Mouse (Mus musculus): ENCODE measurements around the gene Vat1. TPM values are rescaled to one million over a fixed set of nuclear protein-coding genes. Genes with fewer than 3 reads are reported as not detected.

Vat1 gene
- polyA plus RNA-seq, 1 experiment from 2014 or later: 19.5 TPM

DNA sequence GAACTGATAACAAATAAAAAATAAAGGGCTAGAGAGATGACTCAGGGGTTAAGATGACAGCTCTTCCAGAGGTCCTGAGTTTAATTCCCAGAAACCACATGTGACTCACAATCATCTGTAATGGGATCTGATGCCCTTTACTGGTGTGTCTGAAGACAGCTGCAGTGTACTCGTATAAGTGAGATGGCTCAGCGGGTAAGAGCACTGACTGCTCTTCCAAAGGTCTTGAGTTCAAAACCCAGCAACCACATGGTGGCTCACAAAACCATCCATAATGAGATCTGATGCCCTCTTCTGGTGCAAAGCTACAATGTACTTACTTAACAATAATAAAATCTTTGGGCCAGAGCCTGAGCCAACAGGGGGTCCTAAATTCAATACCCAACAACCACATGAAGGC, 50.7 kb downstream of the Vat1 start:
- Histone ChIP-seq H3K4me3 (ENCODE audit: low read depth, low read length) (no peak overlapping the region), H3K36me3 (ENCODE audit: control insufficient read depth, insufficient read depth, low read length) (peaks cover 22% of the 10 kb centered on the region; the same call in 1 of the 2 replicates), H3K9me3 (ENCODE audit: control insufficient read depth, low read length) (no peaks in the 10 kb centered on the region), H3K4me2 (no peak overlapping the region), H3K27me3 (replicated peaks; ENCODE audit: control insufficient read depth, insufficient read depth, low read length) (no peaks in the 10 kb centered on the region), H3K9ac (ENCODE audit: low read depth, low read length) (no peak overlapping the region), H3K4me1 (replicated peaks; ENCODE audit: control insufficient read depth, insufficient read depth, low read length) (peaks cover 4% of the 10 kb centered on the region), H3K27ac (ENCODE audit: low read depth, low read length) (no peak overlapping the region)
- 83% methylated on average over 2 of the region's 2 CpGs for WGBS
- ATAC-seq (replicated peaks; ENCODE audit: low FRiP score) (no peak), DNase-seq (ENCODE audit: low spot score) (no peak)

Small RNA genes within 50 kb of the gene (microRNA-seq; reads per million reads assigned to microRNA genes)
- gene Mir6929 (ENCODE audit: borderline number of aligned reads): not detected

Other genes with a start within 250 kb of the Vat1 start
- gene Ezh1, start 239.8 kb downstream of the Vat1 start, polyA plus RNA-seq (2014; fragmentation: Nextera tagmentation; extraction: Ambion mirVana): 11.8 and 12.4 TPM in 2 replicates
- gene Ramp2, start 220.2 kb downstream of the Vat1 start, polyA plus RNA-seq (2014; fragmentation: Nextera tagmentation; extraction: Ambion mirVana): 62.4 and 64.2 TPM in 2 replicates
- gene Vps25, start 212.5 kb downstream of the Vat1 start, polyA plus RNA-seq (2014; fragmentation: Nextera tagmentation; extraction: Ambion mirVana): 158 and 163 TPM in 2 replicates
- 18.5 and 19.7 TPM in 2 replicates for gene Wnk4, start 205.7 kb downstream of the Vat1 start, polyA plus RNA-seq (2014; fragmentation: Nextera tagmentation; extraction: Ambion mirVana)
- gene Cntd1, start 187.2 kb downstream of the Vat1 start, polyA plus RNA-seq (2014; fragmentation: Nextera tagmentation; extraction: Ambion mirVana): 1.2 and 1.4 TPM in 2 replicates
- 190 and 197 TPM in 2 replicates for gene Coa3, start 187.1 kb downstream of the Vat1 start, polyA plus RNA-seq (2014; fragmentation: Nextera tagmentation; extraction: Ambion mirVana)
- gene Becn1, start 163.9 kb downstream of the Vat1 start, polyA plus RNA-seq (2014; fragmentation: Nextera tagmentation; extraction: Ambion mirVana): 134 and 148 TPM in 2 replicates
- gene Psme3, start 150.0 kb downstream of the Vat1 start, polyA plus RNA-seq (2014; fragmentation: Nextera tagmentation; extraction: Ambion mirVana): 201 and 221 TPM in 2 replicates
- gene Aoc2, start 141.2 kb downstream of the Vat1 start, polyA plus RNA-seq (2014; fragmentation: Nextera tagmentation; extraction: Ambion mirVana): 2.9 and 3.2 TPM in 2 replicates
- gene Aoc3, start 135.6 kb downstream of the Vat1 start, polyA plus RNA-seq (2014; fragmentation: Nextera tagmentation; extraction: Ambion mirVana): 0.08 TPM in 1 of 2 replicates, not detected in the other
- gene G6pc, start 98.7 kb downstream of the Vat1 start, polyA plus RNA-seq (2014; fragmentation: Nextera tagmentation; extraction: Ambion mirVana): not detected in 2 replicates
- gene Aarsd1, start 48.6 kb downstream of the Vat1 start, polyA plus RNA-seq (2014; fragmentation: Nextera tagmentation; extraction: Ambion mirVana): 92.3 and 94.0 TPM in 2 replicates
- gene Gm27029, start 41.4 kb downstream of the Vat1 start, polyA plus RNA-seq (2014; fragmentation: Nextera tagmentation; extraction: Ambion mirVana): 8.7 and 9.2 TPM in 2 replicates
- 12.6 and 13.4 TPM in 2 replicates for gene Rundc1, start 41.1 kb downstream of the Vat1 start, polyA plus RNA-seq (2014; fragmentation: Nextera tagmentation; extraction: Ambion mirVana)
- 3.2 and 5.0 TPM in 2 replicates for gene Ptges3l, start 40.9 kb downstream of the Vat1 start, polyA plus RNA-seq (2014; fragmentation: Nextera tagmentation; extraction: Ambion mirVana)
- 553 and 579 TPM in 2 replicates for gene Rpl27, start 23.9 kb downstream of the Vat1 start, polyA plus RNA-seq (2014; fragmentation: Nextera tagmentation; extraction: Ambion mirVana)
- 31.2 and 34.6 TPM in 2 replicates for gene Ifi35, start 17.8 kb downstream of the Vat1 start, polyA plus RNA-seq (2014; fragmentation: Nextera tagmentation; extraction: Ambion mirVana)
- 3.7 and 5.4 TPM in 2 replicates for gene Rnd2, start 1.2 kb downstream of the Vat1 start, polyA plus RNA-seq (2014; fragmentation: Nextera tagmentation; extraction: Ambion mirVana)
- 19.6 and 22.1 TPM in 2 replicates for gene Brca1, start 85.7 kb upstream of the Vat1 start, polyA plus RNA-seq (2014; fragmentation: Nextera tagmentation; extraction: Ambion mirVana)
- 52.7 and 55.7 TPM in 2 replicates for gene Nbr1, start 85.9 kb upstream of the Vat1 start, polyA plus RNA-seq (2014; fragmentation: Nextera tagmentation; extraction: Ambion mirVana)
- gene Tmem106a, start 116.0 kb upstream of the Vat1 start, polyA plus RNA-seq (2014; fragmentation: Nextera tagmentation; extraction: Ambion mirVana): 6.2 and 6.8 TPM in 2 replicates
- not detected in 2 replicates for gene Gm11634, start 133.0 kb upstream of the Vat1 start, polyA plus RNA-seq (2014; fragmentation: Nextera tagmentation; extraction: Ambion mirVana)
- 13.8 and 15.3 TPM in 2 replicates for gene Rdm1, start 161.0 kb upstream of the Vat1 start, polyA plus RNA-seq (2014; fragmentation: Nextera tagmentation; extraction: Ambion mirVana)
- gene Arl4d, start 199.3 kb upstream of the Vat1 start, polyA plus RNA-seq (2014; fragmentation: Nextera tagmentation; extraction: Ambion mirVana): 3.6 and 3.9 TPM in 2 replicates